Mouse (Mus musculus) stomach, embryonic 15.5 days (tissue): Measurements from ENCODE around the gene Tekt4. TPM values are rescaled to one million over a fixed set of nuclear protein-coding genes. Genes with fewer than 3 reads are reported as not detected.

Experiments used
- ATAC-seq: fragments of 200-750 bp; cut with Nextera tagmentation; 2 replicates; pipeline ENCODE4 v1.8.0; 2017; ENCODE audit warnings: low read depth, moderate number of reproducible peaks, moderate TSS enrichment; ENCODE audit not compliant: insufficient read depth, low FRiP score
- H3K27ac ChIP-seq: fragments of 300-500 bp; sonication (generic); 2 replicates; pipeline ENCODE4 v1.5.1; 2015; ENCODE audit warnings: mild to moderate bottlenecking, inconsistent platforms
- H3K27me3 ChIP-seq: fragments of 300-500 bp; sonication (generic); replicated peaks from 2 replicates; pipeline ENCODE4 v1.6.1; 2015; ENCODE audit warnings: inconsistent platforms
- H3K36me3 ChIP-seq: fragments of 300-500 bp; sonication (generic); 2 replicates; pipeline ENCODE4 v1.6.1; 2015; ENCODE audit warnings: inconsistent platforms
- H3K4me1 ChIP-seq: fragments of 300-500 bp; sonication (generic); 2 replicates; pipeline ENCODE4 v1.6.1; 2015; ENCODE audit warnings: inconsistent platforms
- H3K4me2 ChIP-seq: fragments of 300-500 bp; sonication (generic); 2 replicates; pipeline ENCODE4 v1.6.1; 2015; ENCODE audit warnings: mild to moderate bottlenecking, inconsistent platforms
- H3K4me3 ChIP-seq: fragments of 300-500 bp; sonication (generic); replicated peaks from 2 replicates; pipeline ENCODE4 v1.5.1; 2015; ENCODE audit warnings: inconsistent platforms
- H3K9ac ChIP-seq: fragments of 300-500 bp; sonication (generic); 2 replicates; pipeline ENCODE4 v1.6.1; 2015; ENCODE audit warnings: inconsistent platforms
- H3K9me3 ChIP-seq: fragments of 300-500 bp; sonication (generic); 2 replicates; pipeline ENCODE4 v1.6.1; 2016; ENCODE audit warnings: inconsistent platforms
- WGBS: fragments of 180-500 bp; shearing (Covaris S2); methylation state at CpG from one replicate; pipeline ENCODE4 v1.1.7; 2015; 5-methylcytosine and 5-hydroxymethylcytosine counted together
- polyA plus RNA-seq: library from polyadenylated mRNA; unstranded; fragments of >200 nt; fragmentation: Nextera tagmentation; extraction: Ambion mirVana; gene quantifications from 2 replicates; pipeline ENCODE4 v1.2.1, GENCODE M21; 2015

The Tekt4 gene
- polyA plus RNA-seq, 1 experiment from 2014 or later: 0.12 TPM

GRCm38 (mm10) chr17:25433617-25434606 lies 20.5 kb upstream of the Tekt4 start, which contains the start of gene Cacna1h:
Cacna1h (minus strand) TSS chr17:25433783.
- peak within 1 kb of the TSS; percentile 61 for H3K9ac ChIP-seq
- H3K4me2 ChIP-seq: peak within 1 kb of the TSS; percentile 96
- peak within 1 kb of the TSS; percentile 75 for H3K4me3 ChIP-seq
- peaks cover 9% of the 10 kb centered on the region; the same call in 1 of the 2 replicates for H3K27me3 ChIP-seq
- peak; percentile 83 for ATAC-seq
- peak within 1 kb of the TSS; percentile 80 for H3K27ac ChIP-seq
- H3K36me3 ChIP-seq: no peaks in the 10 kb centered on the region
- H3K4me1 ChIP-seq: peaks cover 51% of the 10 kb centered on the region
- no peaks in the 10 kb centered on the region for H3K9me3 ChIP-seq
- under 1% methylated on average over 88 of the region's 103 CpGs for WGBS

DNA sequence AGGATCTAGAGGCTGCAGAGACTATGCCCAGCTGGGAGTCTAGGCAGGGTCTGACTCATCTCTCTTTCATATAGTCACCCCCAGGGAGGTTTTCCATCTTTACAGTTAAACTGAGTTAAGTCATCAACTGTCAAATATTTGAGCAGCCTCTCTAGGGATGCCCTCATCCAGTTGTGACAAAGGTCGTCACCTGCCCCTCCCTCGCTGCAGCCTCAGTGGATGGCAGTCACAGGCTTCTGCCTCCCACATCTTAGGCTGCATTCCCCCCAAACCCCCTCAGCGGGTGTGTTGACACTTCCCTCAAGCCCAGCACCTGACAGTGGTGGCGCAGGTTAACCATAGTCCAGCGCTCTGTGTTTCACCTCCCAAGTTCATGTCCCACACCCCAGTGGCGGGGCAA lies 13.0 kb upstream of the Tekt4 start:
- Histone ChIP-seq H3K27me3 (no peaks in the 10 kb centered on the region), H3K4me1 (peaks cover 6% of the 10 kb centered on the region; the same call in 1 of the 2 replicates), H3K4me2 (no peak overlapping the region), H3K9me3 (no peaks in the 10 kb centered on the region), H3K4me3 (no peak overlapping the region), H3K27ac (no peak overlapping the region), H3K9ac (no peak overlapping the region), H3K36me3 (no peaks in the 10 kb centered on the region)
- WGBS: 76% methylated on average over 6 of the region's 6 CpGs
- no peak for ATAC-seq

GRCm38 (mm10) chr17:25442889-25443288 lies 11.5 kb upstream of the Tekt4 start:
- no peaks in the 10 kb centered on the region for H3K27me3 ChIP-seq
- 51% methylated on average over 3 of the region's 3 CpGs for WGBS
- no peaks in the 10 kb centered on the region for H3K36me3 ChIP-seq
- H3K9me3 ChIP-seq: no peaks in the 10 kb centered on the region
- no peak overlapping the region for H3K4me2 ChIP-seq
- no peak overlapping the region for H3K4me3 ChIP-seq
- H3K4me1 ChIP-seq: peaks cover 6% of the 10 kb centered on the region; the same call in 1 of the 2 replicates
- no peak overlapping the region for H3K9ac ChIP-seq
- no peak overlapping the region for H3K27ac ChIP-seq
- ATAC-seq: no peak

DNA sequence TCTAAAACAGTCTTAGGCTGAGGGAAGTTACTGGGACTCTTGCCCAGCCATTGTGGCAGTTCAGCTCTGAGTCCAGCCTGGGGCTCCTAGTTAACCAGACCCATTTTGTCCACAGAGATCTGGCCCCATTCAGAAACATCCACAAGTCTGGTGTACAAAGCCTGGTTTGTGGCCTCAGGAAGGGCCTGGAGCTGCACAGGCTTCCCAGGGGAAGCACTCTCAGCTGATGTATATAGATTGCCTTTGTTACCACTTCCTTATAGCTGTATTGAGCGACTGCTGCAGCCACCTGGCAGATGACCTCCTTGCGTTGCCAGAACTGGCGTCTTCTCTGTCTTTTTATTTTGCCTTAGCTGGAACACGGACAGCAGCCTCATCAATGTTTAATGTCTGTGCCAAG lies 9.3 kb upstream of the Tekt4 start:
- Histone ChIP-seq H3K27ac (0 out of 2 replicates have a peak overlapping the region, but pooled peaks have one; percentile 4), H3K4me3 (no peak overlapping the region), H3K36me3 (no peaks in the 10 kb centered on the region), H3K9ac (no peak overlapping the region), H3K4me1 (peaks cover 10% of the 10 kb centered on the region; the same call in 1 of the 2 replicates), H3K27me3 (no peaks in the 10 kb centered on the region), H3K9me3 (no peaks in the 10 kb centered on the region), H3K4me2 (no peak overlapping the region)
- 50% methylated on average over 4 of the region's 4 CpGs for WGBS
- ATAC-seq: no peak

- Histone ChIP-seq H3K9me3 (no peaks in the 10 kb centered on the region), H3K4me1 (peaks cover 10% of the 10 kb centered on the region; the same call in 1 of the 2 replicates), H3K36me3 (no peaks in the 10 kb centered on the region), H3K27me3 (no peaks in the 10 kb centered on the region), H3K4me3 (no peak overlapping the region), H3K4me2 (no peak overlapping the region), H3K9ac (no peak overlapping the region), H3K27ac (no peak overlapping the region)
- ATAC-seq: no peak
- 92% methylated on average over 3 of the region's 3 CpGs for WGBS
Measured at GRCm38 (mm10) chr17:25445841-25446240, 8.6 kb upstream of the Tekt4 start.

DNA sequence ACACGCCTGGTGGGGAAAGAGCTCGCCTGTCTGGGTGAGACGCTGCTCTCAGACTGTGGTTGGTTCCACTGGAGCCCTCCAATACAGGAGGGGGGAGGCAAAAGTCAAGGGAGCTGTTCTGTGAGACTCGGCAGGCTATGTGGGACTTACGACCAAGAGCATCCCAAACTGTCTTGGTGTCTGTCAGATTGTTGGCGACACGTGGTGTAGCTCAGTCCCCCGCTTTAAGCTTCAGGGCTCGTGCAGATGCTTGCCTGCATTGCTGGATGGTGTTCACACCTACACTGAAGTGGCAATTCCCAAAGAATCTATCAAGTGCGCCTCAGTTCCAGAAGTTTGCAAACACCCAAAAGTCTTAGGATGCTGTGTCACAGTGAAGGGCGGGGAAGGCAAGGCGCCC lies 6.5 kb upstream of the Tekt4 start:
- H3K27ac ChIP-seq: no peak overlapping the region
- peaks cover 10% of the 10 kb centered on the region; the same call in 1 of the 2 replicates for H3K4me1 ChIP-seq
- H3K27me3 ChIP-seq: no peaks in the 10 kb centered on the region
- no peaks in the 10 kb centered on the region for H3K9me3 ChIP-seq
- H3K36me3 ChIP-seq: no peaks in the 10 kb centered on the region
- no peak overlapping the region for H3K4me3 ChIP-seq
- H3K4me2 ChIP-seq: no peak overlapping the region
- WGBS: 72% methylated on average over 12 of the region's 12 CpGs
- no peak for ATAC-seq
- H3K9ac ChIP-seq: no peak overlapping the region

DNA sequence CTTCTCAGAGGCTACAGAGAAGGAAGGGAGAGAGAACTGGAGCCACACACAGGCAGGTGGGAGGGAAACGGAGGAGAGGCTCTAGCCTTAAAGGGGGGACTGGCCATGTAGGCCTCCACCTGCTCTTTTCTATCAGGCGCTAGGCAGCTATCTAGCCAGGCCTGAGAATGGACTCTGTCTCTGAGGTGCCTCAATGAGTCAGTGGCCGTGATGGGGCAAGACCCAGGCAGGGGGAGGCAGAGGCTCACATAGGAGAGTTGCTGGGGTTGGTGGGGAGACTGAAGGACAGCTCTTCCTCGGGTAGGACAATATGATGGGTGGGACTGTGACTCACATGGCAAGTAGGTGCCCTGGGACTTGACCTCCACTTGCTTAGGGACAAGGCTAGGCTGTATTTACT lies 4.1 kb upstream of the Tekt4 start:
- H3K4me2 ChIP-seq: no peak overlapping the region
- ATAC-seq: no peak
- H3K4me3 ChIP-seq: no peak overlapping the region
- 0 out of 2 replicates have a peak, but pooled peaks cover 4% of the 10 kb centered on the region for H3K4me1 ChIP-seq
- H3K9me3 ChIP-seq: no peaks in the 10 kb centered on the region
- no peaks in the 10 kb centered on the region for H3K27me3 ChIP-seq
- no peak overlapping the region for H3K9ac ChIP-seq
- WGBS: 63% methylated on average over 4 of the region's 4 CpGs
- H3K27ac ChIP-seq: no peak overlapping the region
- H3K36me3 ChIP-seq: no peaks in the 10 kb centered on the region

- no peak overlapping the region for H3K4me2 ChIP-seq
- no peak overlapping the region for H3K27ac ChIP-seq
- no peak overlapping the region for H3K4me3 ChIP-seq
- H3K9ac ChIP-seq: no peak overlapping the region
- H3K4me1 ChIP-seq: 0 out of 2 replicates have a peak, but pooled peaks cover 4% of the 10 kb centered on the region
- 73% methylated on average over 5 of the region's 5 CpGs for WGBS
- no peaks in the 10 kb centered on the region for H3K27me3 ChIP-seq
- H3K9me3 ChIP-seq: no peaks in the 10 kb centered on the region
- no peaks in the 10 kb centered on the region for H3K36me3 ChIP-seq
- ATAC-seq: no peak
Measured at GRCm38 (mm10) chr17:25452246-25452965, 2.0 kb upstream of the Tekt4 start.

DNA sequence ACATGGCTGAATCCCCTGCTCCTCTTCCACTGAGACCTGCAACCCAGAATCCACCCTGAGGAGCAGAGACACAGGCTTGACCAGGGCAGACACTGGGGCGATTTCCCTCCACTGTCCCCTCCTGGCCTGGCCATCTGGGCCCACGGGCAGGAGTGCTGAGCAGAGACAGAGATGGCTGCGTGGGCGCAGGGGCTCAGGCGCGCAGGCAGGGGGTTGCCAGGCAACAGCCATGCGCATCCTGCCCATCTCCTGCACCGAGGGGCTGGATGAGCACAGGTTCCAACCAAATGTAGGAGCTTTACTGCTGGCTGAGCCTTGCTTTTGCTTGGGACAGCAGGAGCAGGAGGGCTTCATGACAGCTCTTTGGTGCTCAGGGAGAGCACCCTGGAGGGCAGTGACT lies 2.1 kb downstream of the Tekt4 start:
- no peaks in the 10 kb centered on the region for H3K36me3 ChIP-seq
- no peaks in the 10 kb centered on the region for H3K27me3 ChIP-seq
- no peaks in the 10 kb centered on the region for H3K4me1 ChIP-seq
- no peaks in the 10 kb centered on the region for H3K9me3 ChIP-seq
- ATAC-seq: no peak
- no peak overlapping the region for H3K27ac ChIP-seq
- H3K4me2 ChIP-seq: no peak overlapping the region
- H3K4me3 ChIP-seq: no peak overlapping the region
- WGBS: 54% methylated on average over 8 of the region's 8 CpGs
- no peak overlapping the region for H3K9ac ChIP-seq

- no peaks in the 10 kb centered on the region for H3K27me3 ChIP-seq
- H3K4me2 ChIP-seq: no peak overlapping the region; the same call in 1 of the 2 replicates
- peaks cover 13% of the 10 kb centered on the region for H3K4me1 ChIP-seq
- H3K9ac ChIP-seq: no peak overlapping the region
- H3K4me3 ChIP-seq: no peak overlapping the region
- WGBS: 15% methylated on average over 9 of the region's 9 CpGs
- H3K9me3 ChIP-seq: no peaks in the 10 kb centered on the region
- peak; percentile 88 for ATAC-seq
- H3K36me3 ChIP-seq: no peaks in the 10 kb centered on the region
- peak overlapping the region; percentile 65 for H3K27ac ChIP-seq
Measured at GRCm38 (mm10) chr17:25462236-25462875, 7.9 kb downstream of the Tekt4 start.

GRCm38 (mm10) chr17:25463326-25463945 lies 9.0 kb downstream of the Tekt4 start:
- H3K36me3 ChIP-seq: no peaks in the 10 kb centered on the region
- no peak overlapping the region for H3K27ac ChIP-seq
- no peak for ATAC-seq
- WGBS: 42% methylated on average over 4 of the region's 4 CpGs
- no peak overlapping the region for H3K4me2 ChIP-seq
- no peak overlapping the region for H3K9ac ChIP-seq
- peaks cover 13% of the 10 kb centered on the region for H3K4me1 ChIP-seq
- H3K4me3 ChIP-seq: no peak overlapping the region
- no peaks in the 10 kb centered on the region for H3K9me3 ChIP-seq
- H3K27me3 ChIP-seq: no peaks in the 10 kb centered on the region
